Comparison of ENCODE assay signal across 29 mouse cellular contexts in genomic region chr11:61671781-61672383, GRCm38 (mm10). TPM values are rescaled to one million over a fixed set of nuclear protein-coding genes. Genes with fewer than 3 reads are reported as not detected.
A peak's percentile ranks its signal among the peaks of the same experiment; 100 is the strongest.
DNase-seq lines count a peak whose midpoint lies in the region; ATAC-seq and TF ChIP-seq lines count a peak whose summit lies in the region.
"Had no signal": no experiment of that assay in that cellular context is flagged by ENCODE, and none has a peak within 500 bp of the region (broad histone marks: within the 10 kb centered on the region; RNA-seq: fewer than 3 reads in every experiment).

No protein-coding gene starts in this region.

- H3K27me3 ChIP-seq in heart, embryonic 13.5 days (replicated peaks): peaks cover 11% of the 10 kb centered on the region; the same call in 1 of the 2 replicates
- H3K27me3 ChIP-seq in E14TG2a.4 (ENCODE audit: insufficient read depth, low read length): peaks cover 86% of the 10 kb centered on the region
- H3K27me3 ChIP-seq in intestine, postnatal 0 days (replicated peaks; ENCODE audit: control insufficient read depth, insufficient read depth, low read length): no peaks in the 10 kb centered on the region
- H3K27me3 ChIP-seq: forebrain, embryonic 13.5 days; lung, embryonic 15.5 days; Patski had no signal

- H3K9me3 ChIP-seq in heart, embryonic 13.5 days: no peaks in the 10 kb centered on the region
- no peaks in the 10 kb centered on the region for H3K9me3 ChIP-seq in E14TG2a.4 (ENCODE audit: low read length)
- no peaks in the 10 kb centered on the region for H3K9me3 ChIP-seq in intestine, postnatal 0 days (ENCODE audit: control insufficient read depth)
- H3K9me3 ChIP-seq: forebrain, embryonic 13.5 days; hindbrain, embryonic 15.5 days; limb, embryonic 13.5 days; liver, embryonic 13.5 days; lung, embryonic 15.5 days; midbrain, embryonic 10.5 days had no signal

- H3K9ac ChIP-seq in heart, embryonic 13.5 days: no peak overlapping the region
- no peak overlapping the region for H3K9ac ChIP-seq in intestine, postnatal 0 days (ENCODE audit: low read depth, low read length)
- H3K9ac ChIP-seq: forebrain, embryonic 13.5 days; hindbrain, embryonic 15.5 days; limb, embryonic 13.5 days; liver, embryonic 13.5 days; lung, embryonic 15.5 days had no signal

- no peak overlapping the region for H3K27ac ChIP-seq in heart, embryonic 13.5 days (replicated peaks)
- peak overlapping the region; percentile 64 for H3K27ac ChIP-seq in intestine, postnatal 0 days (ENCODE audit: low read depth, low read length)
- H3K27ac ChIP-seq: forebrain, embryonic 13.5 days; hindbrain, embryonic 15.5 days; limb, embryonic 13.5 days; liver, embryonic 13.5 days; lung, embryonic 15.5 days; macrophage; midbrain, embryonic 10.5 days had no signal

- no peak for DNase-seq in heart, adult 18-20 months
- DNase-seq in ZHBTc4 (ENCODE audit: low read depth, low spot score): peak; percentile 42
- no peak for DNase-seq in urinary bladder, postnatal 4 days (ENCODE audit: low spot score in 2 of 2)
- DNase-seq in right cerebral cortex, postnatal 14 days: no peak
- DNase-seq in cerebellum, adult 11-12 months: no peak
- DNase-seq: adrenal gland, postnatal 14 days; cerebellum, adult 11 months; cerebellum, postnatal 25 days; gastrocnemius, postnatal 36 days; heart, postnatal 14 days; kidney, postnatal 4 days; layer of hippocampus, adult 9-11 months; liver, embryonic 13.5 days; thymus, adult 2 months had no signal

- TF ChIP-seq CTCF in E14TG2a.4 (conservative IDR thresholded peaks at IDR 0.05; ENCODE audit: low read length): no peak
- no peak for TF ChIP-seq CTCF in intestine, postnatal 0 days (IDR thresholded peaks at IDR 0.05; ENCODE audit: low read depth)

- WGBS in heart, embryonic 13.5 days: 42% methylated on average over 19 of the region's 19 CpGs
- 53% methylated on average over 19 of the region's 19 CpGs for WGBS in intestine, postnatal 0 days

- ATAC-seq in heart, embryonic 13.5 days (ENCODE audit: extremely low read depth, insufficient number of reproducible peaks, low FRiP score, low TSS enrichment): no peak
- ATAC-seq in intestine, postnatal 0 days: peak; percentile 69
- ATAC-seq: forebrain, embryonic 13.5 days; Patski had no signal

- H3K36me3 ChIP-seq in heart, embryonic 13.5 days: no peaks in the 10 kb centered on the region
- no peaks in the 10 kb centered on the region for H3K36me3 ChIP-seq in E14TG2a.4 (ENCODE audit: insufficient read depth, low read length)
- H3K36me3 ChIP-seq in intestine, postnatal 0 days (ENCODE audit: control insufficient read depth, insufficient read depth): no peaks in the 10 kb centered on the region
- H3K36me3 ChIP-seq: hindbrain, embryonic 15.5 days; limb, embryonic 13.5 days; liver, embryonic 13.5 days; lung, embryonic 15.5 days; midbrain, embryonic 10.5 days had no signal

- H3K4me2 ChIP-seq in heart, embryonic 13.5 days: 0 out of 2 replicates have a peak overlapping the region, but pooled peaks have one; percentile 17
- H3K4me2 ChIP-seq in intestine, postnatal 0 days (replicated peaks; ENCODE audit: low read depth): peak overlapping the region; percentile 30; the same call in 1 of the 2 replicates
- H3K4me2 ChIP-seq: forebrain, embryonic 13.5 days; heart, embryonic 11.5 days; hindbrain, embryonic 15.5 days; limb, embryonic 13.5 days; liver, embryonic 13.5 days; lung, embryonic 15.5 days had no signal

- peaks cover 11% of the 10 kb centered on the region for H3K4me1 ChIP-seq in heart, embryonic 13.5 days
- peaks cover 51% of the 10 kb centered on the region for H3K4me1 ChIP-seq in E14TG2a.4 (replicated peaks; ENCODE audit: low read depth, low read length)
- peaks cover 29% of the 10 kb centered on the region; the same call in 1 of the 2 replicates for H3K4me1 ChIP-seq in intestine, postnatal 0 days (replicated peaks; ENCODE audit: control insufficient read depth, insufficient read depth, low read length)

- H3K4me3 ChIP-seq in heart, embryonic 13.5 days: no peak overlapping the region
- peak overlapping the region; percentile 74 for H3K4me3 ChIP-seq in E14TG2a.4 (replicated peaks; ENCODE audit: low read length)
- no peak overlapping the region for H3K4me3 ChIP-seq in intestine, postnatal 0 days (ENCODE audit: low read depth, low read length)
- H3K4me3 ChIP-seq: forebrain, embryonic 13.5 days; hindbrain, embryonic 15.5 days; limb, embryonic 13.5 days; liver, embryonic 13.5 days; lung, embryonic 15.5 days; midbrain, embryonic 10.5 days had no signal

RNA-seq across cellular contexts. Expression of gene Fam83g, which starts 12.0 kb away (rescaled TPM):
- 1.5 and 1.6 TPM in 2 replicates for polyA plus RNA-seq in heart, embryonic 13.5 days (2015; fragmentation: Nextera tagmentation; extraction: Ambion mirVana)
- under 1 TPM; 0.25 to 0.33 TPM for total RNA-seq in heart, adult 18-20 months (2021)
- polyA plus RNA-seq in intestine, postnatal 0 days (2015; fragmentation: Nextera tagmentation; extraction: Ambion mirVana): 20.7 and 21.9 TPM in 2 replicates
- polyA plus RNA-seq: macrophage, Patski had no signal

RNA-seq across cellular contexts. Expression of gene Grap, which starts 18.8 kb away (rescaled TPM):
- 10.5 and 11.2 TPM in 2 replicates for polyA plus RNA-seq in heart, embryonic 13.5 days (2015; fragmentation: Nextera tagmentation; extraction: Ambion mirVana)
- total RNA-seq in heart, adult 18-20 months (2021): 10 to 100 TPM; 12.1 to 13.5 TPM
- polyA plus RNA-seq in intestine, postnatal 0 days (2015; fragmentation: Nextera tagmentation; extraction: Ambion mirVana): 3.7 and 3.9 TPM in 2 replicates

RNA-seq across cellular contexts. Expression of gene Slc5a10, which starts 48.7 kb away (rescaled TPM):
- 0.07 TPM in 1 of 2 replicates, not detected in the other for polyA plus RNA-seq in heart, embryonic 13.5 days (2015; fragmentation: Nextera tagmentation; extraction: Ambion mirVana)
- not detected for total RNA-seq in heart, adult 18-20 months (2021)
- polyA plus RNA-seq in intestine, postnatal 0 days (2015; fragmentation: Nextera tagmentation; extraction: Ambion mirVana): 0.08 and 0.13 TPM in 2 replicates
- total RNA-seq: adrenal gland, postnatal 14 days; gastrocnemius, postnatal 36 days; heart, postnatal 14 days; midbrain, postnatal 0 days had no signal
- polyA plus RNA-seq: embryonic facial prominence, embryonic 11.5 days; forebrain, embryonic 13.5 days; heart, embryonic 11.5 days; hindbrain, embryonic 15.5 days; liver, embryonic 13.5 days; lung, embryonic 15.5 days; macrophage; midbrain, embryonic 10.5 days; neural tube, embryonic 11.5 days; Patski; small intestine, adult 2 months had no signal
